Mouse (Mus musculus) brain, adult 2 months (tissue): ENCODE results near the gene Bsn.
"Not testable (repeated sequence)": the region's sequence is repeated elsewhere in the genome, so short reads cannot be mapped to it uniquely, and the experiment has no call there.

Source experiments
- DNase-seq: peaks from one replicate; pipeline ENCODE4 v3.0.0; 2011; ENCODE audit warnings: low read depth, low spot score

Bsn gene

DNA sequence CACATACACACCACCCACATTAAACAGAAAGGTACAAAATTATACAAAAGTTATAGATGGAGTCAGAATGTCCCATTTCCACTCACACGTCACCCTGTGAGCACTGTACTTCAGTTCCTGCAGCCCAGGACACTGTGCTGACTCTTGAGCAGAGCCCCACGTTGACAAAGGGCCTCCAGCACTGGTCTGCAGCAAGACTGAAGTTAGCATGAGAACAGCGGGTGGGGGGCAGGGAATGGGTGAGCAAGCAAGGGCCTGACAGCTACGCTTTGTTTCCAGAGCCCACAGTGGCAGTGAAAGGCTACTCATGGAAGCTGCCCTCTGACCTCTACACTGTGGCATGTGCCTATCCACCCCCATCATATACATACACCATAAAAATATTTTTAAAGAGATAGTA is 40.4 kb downstream of the Bsn start:
- DNase-seq, result no peak

DNA sequence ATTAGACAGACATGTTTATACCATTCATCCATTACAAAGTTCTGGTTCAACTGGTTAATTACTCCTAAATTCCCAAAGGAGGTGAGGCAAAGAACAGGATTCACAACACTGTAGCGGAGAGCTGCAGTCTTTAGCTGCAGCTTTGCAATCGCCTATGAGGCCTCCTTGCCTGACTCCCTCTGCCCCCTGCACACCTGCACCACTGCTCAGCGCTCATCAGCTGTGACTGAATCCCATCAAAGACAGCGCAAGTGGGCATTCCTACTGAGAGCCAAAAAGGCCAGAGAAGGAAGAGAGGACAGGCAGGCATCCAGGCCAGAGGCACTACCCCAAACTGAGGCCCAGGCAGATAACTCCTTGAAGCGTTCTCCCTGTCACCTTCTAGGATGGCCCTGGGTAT is 42.6 kb downstream of the Bsn start:
- no peak for DNase-seq

DNA sequence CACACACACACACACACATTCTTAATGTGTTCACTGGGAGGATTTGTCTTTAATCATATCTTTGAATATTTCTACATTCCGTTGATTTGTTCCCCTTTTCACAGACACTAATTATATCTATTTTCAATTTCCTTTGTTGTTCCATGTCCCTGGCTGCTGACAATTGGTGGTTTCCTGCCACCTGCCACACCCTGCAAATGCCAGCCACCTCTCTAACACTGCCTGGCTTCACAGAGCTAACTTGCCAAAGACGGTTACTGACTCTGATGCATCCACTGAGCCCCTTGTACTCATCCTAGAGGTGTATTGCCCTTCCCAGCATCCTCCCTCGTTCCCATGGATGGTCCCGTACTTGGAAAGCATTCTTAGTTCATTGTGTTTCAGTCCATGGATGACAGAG is 43.7 kb downstream of the Bsn start:
- DNase-seq, result peak; percentile 88

DNA sequence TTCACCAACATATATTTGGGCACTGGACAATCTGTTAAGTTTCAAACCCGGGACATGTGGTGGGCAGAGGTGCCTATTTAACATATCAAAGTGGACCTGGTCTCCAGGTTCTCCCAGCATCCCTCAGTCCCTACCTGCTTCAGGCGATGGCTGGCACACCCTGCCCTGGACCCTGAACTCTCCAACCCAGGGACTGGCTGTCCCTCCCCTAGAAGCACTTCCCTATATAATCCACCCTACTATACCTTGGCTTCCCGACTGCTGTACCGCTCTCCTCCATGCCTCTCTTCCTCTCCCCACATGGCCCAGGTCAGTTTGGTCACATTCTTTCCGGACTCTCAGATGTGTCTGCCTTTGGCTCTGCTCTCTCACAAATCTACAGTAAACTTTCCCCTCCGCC is 44.4 kb downstream of the Bsn start:
- no peak for DNase-seq

- peak; percentile 71 for DNase-seq
These were observed 45.6 kb downstream of the Bsn start for GRCm38 (mm10) chr9:108144371-108145270.

GRCm38 (mm10) chr9:108143470-108143869 is 46.7 kb downstream of the Bsn start:
- no peak for DNase-seq

GRCm38 (mm10) chr9:108141387-108141786 is 48.8 kb downstream of the Bsn start:
- DNase-seq, result peak; percentile 79

GRCm38 (mm10) chr9:108139963-108140695 is 50.1 kb downstream of the Bsn start:
- peak; percentile 88 for DNase-seq

GRCm38 (mm10) chr9:108139169-108139962 is 50.8 kb downstream of the Bsn start:
- peak; percentile 96 for DNase-seq

DNA sequence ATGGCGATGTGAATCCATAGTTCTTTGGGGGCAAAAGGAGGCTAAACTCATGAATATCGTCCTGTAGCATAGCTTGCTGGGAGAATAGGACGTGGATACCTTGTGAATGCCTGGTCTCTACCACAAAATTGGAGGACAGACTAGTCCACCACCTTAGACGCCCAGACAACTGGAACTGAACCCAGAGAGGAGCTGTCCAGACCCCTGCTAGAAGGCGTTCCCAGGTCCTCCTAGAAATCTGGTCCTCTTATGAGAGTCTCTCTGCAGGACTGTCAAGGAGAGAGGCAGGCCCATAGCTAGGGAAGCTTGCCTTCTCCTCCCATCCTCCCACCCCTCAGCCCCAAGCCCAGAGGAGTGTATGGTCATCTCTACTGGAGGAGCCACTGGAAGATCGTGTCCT is 52.1 kb downstream of the Bsn start:
- DNase-seq, result no peak

DNA sequence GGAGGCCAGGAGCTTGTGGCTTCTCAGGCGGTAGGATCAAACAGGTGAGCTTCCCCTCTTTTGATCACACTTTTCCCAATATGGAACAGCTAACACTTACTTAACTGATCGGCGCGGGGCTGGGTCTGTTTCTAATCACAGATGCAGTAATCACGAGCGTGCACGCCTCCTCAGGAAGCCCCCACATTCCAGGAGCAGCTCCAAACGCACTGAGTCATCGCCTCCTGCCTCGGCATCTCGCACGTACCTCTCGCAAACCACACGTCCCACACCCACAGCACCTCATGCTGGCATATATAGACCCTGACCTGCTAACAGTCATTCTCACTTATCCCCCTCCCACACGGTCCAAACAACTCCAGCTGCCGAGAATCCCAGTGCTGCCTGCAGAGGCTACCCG is 52.7 kb downstream of the Bsn start:
- DNase-seq, result peak; percentile 97

- peak; percentile 97 for DNase-seq
These were observed 53.2 kb downstream of the Bsn start for GRCm38 (mm10) chr9:108136930-108137462.

DNA sequence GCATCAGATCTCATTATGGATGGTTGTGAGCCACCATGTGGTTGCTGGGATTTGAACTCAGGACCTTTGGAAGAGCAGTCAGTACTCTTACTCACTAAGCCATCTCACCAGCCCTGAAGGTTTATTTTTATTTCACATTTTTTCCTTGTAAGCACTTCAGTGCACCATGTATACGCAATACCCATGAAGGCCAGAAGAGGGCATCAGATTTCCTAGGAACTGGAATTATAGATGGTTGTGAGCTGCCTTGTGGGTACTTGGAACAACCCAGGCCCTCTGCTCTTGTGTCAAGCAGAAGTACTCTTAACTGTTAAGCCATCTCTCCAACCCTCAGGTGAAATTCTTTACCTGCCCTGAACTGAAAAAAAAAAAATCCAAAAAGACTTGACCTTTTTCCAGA is 54.0 kb downstream of the Bsn start:
- peak; percentile 82 for DNase-seq

GRCm38 (mm10) chr9:108135679-108136078 is 54.5 kb downstream of the Bsn start:
- DNase-seq, result not testable (repeated sequence)

- DNase-seq, result peak; percentile 94
These were observed 56.7 kb downstream of the Bsn start for GRCm38 (mm10) chr9:108133478-108133877.

- no peak for DNase-seq
These were observed 57.8 kb downstream of the Bsn start for GRCm38 (mm10) chr9:108132373-108132772.

DNA sequence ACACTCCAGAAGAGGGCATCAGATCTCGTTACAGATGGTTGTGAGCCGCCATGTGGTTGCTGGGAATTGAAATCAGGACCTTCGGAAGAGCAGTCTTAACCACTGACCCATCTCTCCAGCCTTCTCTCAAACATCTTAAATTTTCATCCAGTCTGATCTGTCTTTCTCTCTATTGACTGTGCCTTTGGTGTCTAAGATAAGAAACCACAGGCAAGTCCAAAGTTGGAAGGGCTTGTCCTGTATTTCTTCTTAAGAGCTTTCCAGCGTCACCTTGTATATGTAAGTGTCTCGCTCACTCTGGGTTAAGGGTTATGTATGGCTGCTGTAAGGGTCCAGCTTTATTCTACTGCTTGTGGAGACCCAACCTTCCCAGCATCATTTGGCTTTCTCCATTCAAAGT is 58.7 kb downstream of the Bsn start:
- no peak for DNase-seq

- peak; percentile 86 for DNase-seq
These were observed 60.9 kb downstream of the Bsn start for GRCm38 (mm10) chr9:108129042-108129948.

GRCm38 (mm10) chr9:108128248-108128647 is 61.9 kb downstream of the Bsn start:
- peak; percentile 97 for DNase-seq

- no peak for DNase-seq
These were observed 63.6 kb downstream of the Bsn start for GRCm38 (mm10) chr9:108126436-108127180.
